Mouse (Mus musculus) MEL (cell line): ENCODE measurements at regions not wholly inside any gene's neighbourhood (a gene's known extent, or its start where the extent isn't known, plus 50 kb on each side); places are given as distances from the start of the nearest gene placed in this dataset.
A peak's percentile ranks its signal among the peaks of the same experiment; 100 is the strongest.

Experiments
- DNase-seq: peaks from one replicate; pipeline ENCODE4 v3.0.0; 2011; ENCODE audit warnings: low read depth, low spot score
- H3K27ac ChIP-seq: 2 replicates; pipeline ENCODE4 v1.5.1; 2012; ENCODE audit warnings: low read depth, mild to moderate bottlenecking, control low read depth, low read length, moderate library complexity; ENCODE audit not compliant: control insufficient read depth
- H3K27me3 ChIP-seq, 2 experiments: fragments of 150-350 bp in 1 of 2; sonication (generic) in 1 of 2; 2 replicates each; pipeline ENCODE4 v1.6.1; 2012; ENCODE audit warnings: low read length in 2 of 2, mild to moderate bottlenecking in 2 of 2, improper control_type of control experiment in 1 of 2, moderate library complexity in 1 of 2; ENCODE audit not compliant: insufficient read depth in 2 of 2, control insufficient read depth in 1 of 2
- H3K36me3 ChIP-seq, 2 experiments: 2 replicates each; pipeline ENCODE4 v1.6.1; 2012 to 2014; ENCODE audit warnings: low read length in 2 of 2, improper control_type of control experiment in 1 of 2, inconsistent platforms in 1 of 2, mild to moderate bottlenecking in 1 of 2; ENCODE audit not compliant: insufficient read depth in 2 of 2, control insufficient read depth in 1 of 2
- H3K4me1 ChIP-seq, 2 experiments: fragments of 150-350 bp in 1 of 2; sonication (generic) in 1 of 2; 2 replicates each; pipeline ENCODE4 v1.6.1; 2012; ENCODE audit warnings: low read length in 2 of 2, improper control_type of control experiment in 1 of 2, mild to moderate bottlenecking in 1 of 2; ENCODE audit not compliant: insufficient read depth in 2 of 2, control insufficient read depth in 1 of 2
- H3K4me3 ChIP-seq, 2 experiments: fragments of 150-350 bp in 1 of 2; sonication (generic) in 1 of 2; 2 replicates each; pipeline ENCODE4 v1.5.1; 2012; ENCODE audit warnings: low read depth in 2 of 2, low read length in 2 of 2, mild to moderate bottlenecking in 2 of 2, moderate library complexity in 2 of 2, control low read depth in 1 of 2, improper control_type of control experiment in 1 of 2; ENCODE audit not compliant: control insufficient read depth in 1 of 2, insufficient read depth in 1 of 2
- H3K79me2 ChIP-seq: 2 replicates; pipeline ENCODE4 v1.6.1; 2012; ENCODE audit warnings: mild to moderate bottlenecking, low read length, moderate library complexity; ENCODE audit not compliant: control insufficient read depth, poor library complexity, insufficient read depth
- H3K9ac ChIP-seq: 2 replicates; pipeline ENCODE4 v1.6.1; 2012; ENCODE audit warnings: low read depth, mild to moderate bottlenecking, control low read depth, low read length, moderate library complexity; ENCODE audit not compliant: control insufficient read depth, poor library complexity, severe bottlenecking
- H3K9me3 ChIP-seq: fragments of 150-350 bp; sonication (generic); replicated peaks from 2 replicates; pipeline ENCODE4 v1.6.1; 2012; ENCODE audit warnings: mild to moderate bottlenecking, low read length, improper control_type of control experiment, moderate library complexity; ENCODE audit not compliant: insufficient read depth
- BHLHE40 ChIP-seq: IDR thresholded peaks from 2 replicates; pipeline ENCODE4 v1.6.1; 2012; ENCODE audit warnings: low read depth, mild to moderate bottlenecking, inconsistent platforms, low read length, improper control_type of control experiment, borderline replicate concordance
- CHD1 ChIP-seq: IDR thresholded peaks from 2 replicates; pipeline ENCODE4 v1.6.1; 2012; ENCODE audit warnings: low read depth, mild to moderate bottlenecking, inconsistent platforms, low read length, improper control_type of control experiment
- CHD2 ChIP-seq: IDR thresholded peaks from 2 replicates; pipeline ENCODE4 v1.6.1; 2011; ENCODE audit warnings: low read length, improper control_type of control experiment
- ELF1 ChIP-seq: IDR thresholded peaks from 2 replicates; pipeline ENCODE4 v1.6.1; 2014; ENCODE audit warnings: low read depth, mild to moderate bottlenecking, inconsistent platforms, low read length, improper control_type of control experiment, moderate library complexity
- EP300 ChIP-seq, 2 experiments: IDR thresholded peaks; 2 replicates each; pipeline ENCODE4 v1.6.1; 2011; ENCODE audit warnings: improper control_type of control experiment in 2 of 2, low read length in 2 of 2, low read depth in 1 of 2, mild to moderate bottlenecking in 1 of 2
- ETS1 ChIP-seq: IDR thresholded peaks from 2 replicates; pipeline ENCODE4 v1.6.1; 2012; ENCODE audit warnings: low read depth, mild to moderate bottlenecking, inconsistent platforms, low read length, improper control_type of control experiment, moderate library complexity
- GABPA ChIP-seq: IDR thresholded peaks from 2 replicates; pipeline ENCODE4 v1.6.1; 2012; ENCODE audit warnings: low read depth, mild to moderate bottlenecking, inconsistent platforms, low read length, improper control_type of control experiment, moderate library complexity
- GATA1 ChIP-seq: IDR thresholded peaks from 2 replicates; pipeline ENCODE4 v1.6.1; 2011; ENCODE audit warnings: low read depth, low read length, improper control_type of control experiment
- HCFC1 ChIP-seq: IDR thresholded peaks from 2 replicates; pipeline ENCODE4 v1.6.1; 2012; ENCODE audit warnings: low read depth, mild to moderate bottlenecking, inconsistent platforms, low read length, improper control_type of control experiment, moderate library complexity
- JUND ChIP-seq: IDR thresholded peaks from 2 replicates; pipeline ENCODE4 v1.6.1; 2011; ENCODE audit warnings: low read depth, mild to moderate bottlenecking, improper control_type of control experiment, low read length
- KAT2A ChIP-seq: conservative IDR thresholded peaks from 2 replicates; pipeline ENCODE4 v1.6.1; 2012; ENCODE audit warnings: low read depth, low read length, improper control_type of control experiment, inconsistent platforms
- MAX ChIP-seq: IDR thresholded peaks from 2 replicates; pipeline ENCODE4 v1.6.1; 2011; ENCODE audit warnings: low read length, improper control_type of control experiment
- MAZ ChIP-seq: IDR thresholded peaks from 2 replicates; pipeline ENCODE4 v1.6.1; 2012; ENCODE audit warnings: low read depth, mild to moderate bottlenecking, inconsistent platforms, low read length, improper control_type of control experiment
- MEF2A ChIP-seq: IDR thresholded peaks from 2 replicates; pipeline ENCODE4 v1.6.1; 2014; ENCODE audit warnings: low read depth, mild to moderate bottlenecking, inconsistent platforms, low read length, improper control_type of control experiment; ENCODE audit not compliant: poor library complexity, insufficient replicate concordance, severe bottlenecking; ENCODE audit errors: extremely low read depth
- MXI1 ChIP-seq: IDR thresholded peaks from 2 replicates; pipeline ENCODE4 v1.6.1; 2011; ENCODE audit warnings: mild to moderate bottlenecking, low read depth, low read length, improper control_type of control experiment
- MYB ChIP-seq: IDR thresholded peaks from 2 replicates; pipeline ENCODE4 v1.6.1; 2011; ENCODE audit warnings: mild to moderate bottlenecking, low read depth, low read length, improper control_type of control experiment
- MYC ChIP-seq: IDR thresholded peaks from 2 replicates; pipeline ENCODE4 v1.6.1; 2011; ENCODE audit warnings: low read depth, mild to moderate bottlenecking, low read length, improper control_type of control experiment, moderate library complexity
- NELFE ChIP-seq: IDR thresholded peaks from 2 replicates; pipeline ENCODE4 v1.6.1; 2011; ENCODE audit warnings: low read depth, low read length, improper control_type of control experiment
- NRF1 ChIP-seq: IDR thresholded peaks from 2 replicates; pipeline ENCODE4 v1.6.1; 2014; ENCODE audit warnings: low read depth, mild to moderate bottlenecking, inconsistent platforms, low read length, improper control_type of control experiment, moderate library complexity; ENCODE audit not compliant: poor library complexity, insufficient read depth, severe bottlenecking
- POLR2AphosphoS2 ChIP-seq: IDR thresholded peaks from 2 replicates; pipeline ENCODE4 v1.6.1; 2011; ENCODE audit warnings: low read length, improper control_type of control experiment
- POLR2AphosphoS5 ChIP-seq: IDR thresholded peaks from 2 replicates; pipeline ENCODE4 v1.6.1; 2012; ENCODE audit warnings: low read depth, borderline replicate concordance, mild to moderate bottlenecking, inconsistent platforms, low read length, moderate library complexity, mixed read lengths
- RCOR1 ChIP-seq: IDR thresholded peaks from 2 replicates; pipeline ENCODE4 v1.6.1; 2012; ENCODE audit warnings: low read depth, mild to moderate bottlenecking, inconsistent platforms, low read length, improper control_type of control experiment
- SIN3A ChIP-seq: IDR thresholded peaks from 2 replicates; pipeline ENCODE4 v1.6.1; 2012; ENCODE audit warnings: low read length, improper control_type of control experiment, inconsistent platforms
- SMC3 ChIP-seq: IDR thresholded peaks from 2 replicates; pipeline ENCODE4 v1.6.1; 2011; ENCODE audit warnings: low read depth, low read length, improper control_type of control experiment
- TAL1 ChIP-seq: IDR thresholded peaks from 2 replicates; pipeline ENCODE4 v1.6.1; 2012; ENCODE audit warnings: mild to moderate bottlenecking, inconsistent platforms, low read length, moderate library complexity, mixed read lengths
- UBTF ChIP-seq: IDR thresholded peaks from 2 replicates; pipeline ENCODE4 v1.6.1; 2012; ENCODE audit warnings: low read depth, mild to moderate bottlenecking, inconsistent platforms, low read length, improper control_type of control experiment, moderate library complexity, borderline replicate concordance; ENCODE audit not compliant: insufficient read depth
- USF2 ChIP-seq, 2 experiments: IDR thresholded peaks; 2 replicates each; pipeline ENCODE4 v1.6.1; 2011 to 2012; ENCODE audit warnings: improper control_type of control experiment in 2 of 2, low read length in 2 of 2, borderline replicate concordance in 1 of 2, inconsistent platforms in 1 of 2, low read depth in 1 of 2, mild to moderate bottlenecking in 1 of 2; ENCODE audit not compliant: insufficient read depth in 1 of 2
- ZC3H11A ChIP-seq: IDR thresholded peaks from 2 replicates; pipeline ENCODE4 v1.6.1; 2012; ENCODE audit warnings: low read depth, mild to moderate bottlenecking, inconsistent platforms, low read length, improper control_type of control experiment
- ZKSCAN1 ChIP-seq: IDR thresholded peaks from 2 replicates; pipeline ENCODE4 v1.6.1; 2012; ENCODE audit warnings: low read depth, mild to moderate bottlenecking, inconsistent platforms, low read length, improper control_type of control experiment, moderate library complexity
- ZNF384 ChIP-seq: IDR thresholded peaks from 2 replicates; pipeline ENCODE4 v1.6.1; 2012; ENCODE audit warnings: low read depth, mild to moderate bottlenecking, inconsistent platforms, low read length, improper control_type of control experiment

- Histone ChIP-seq H3K27me3 (no peaks in the 10 kb centered on the region; a peak in 2 of 4 replicates), H3K9me3 (no peaks in the 10 kb centered on the region), H3K79me2 (no peaks in the 10 kb centered on the region), H3K4me3 (no peak overlapping the region), H3K27ac (no peak overlapping the region), H3K9ac (no peak overlapping the region), H3K4me1 (no peaks in the 10 kb centered on the region), H3K36me3 (no peaks in the 10 kb centered on the region)
- no peak for DNase-seq
- TF ChIP-seq ZNF384, result no peak
- no peak for TF ChIP-seq USF2 (IDR thresholded peaks at IDR 0.05; ENCODE audit: borderline replicate concordance in 1 of 2, insufficient read depth in 1 of 2, low read depth in 1 of 2, low read length in 2 of 2)
- TF ChIP-seq MAX, result no peak
- TF ChIP-seq MYC, result no peak
- TF ChIP-seq MAZ, result no peak
- no peak for TF ChIP-seq ZC3H11A
- TF ChIP-seq POLR2AphosphoS5, result no peak
- no peak for TF ChIP-seq SMC3
- TF ChIP-seq ETS1, result no peak
- no peak for TF ChIP-seq BHLHE40
- TF ChIP-seq NRF1, result no peak
- no peak for TF ChIP-seq RCOR1
- TF ChIP-seq ZKSCAN1, result no peak
- no peak for TF ChIP-seq HCFC1
- TF ChIP-seq GABPA, result no peak
- TF ChIP-seq EP300 (IDR thresholded peaks at IDR 0.05; ENCODE audit: low read depth in 1 of 2, low read length in 2 of 2), result no peak
- TF ChIP-seq MYB, result no peak
- no peak for TF ChIP-seq KAT2A
Observed at GRCm38 (mm10) chr2:34096561-34096960, 208.8 kb upstream of the Mvb12b start.

GRCm38 (mm10) chr2:34088832-34089231, 201.1 kb upstream of the Mvb12b start:
- no peak overlapping the region for H3K9ac ChIP-seq
- no peak overlapping the region for H3K4me3 ChIP-seq
- H3K79me2 ChIP-seq, result no peaks in the 10 kb centered on the region
- no peaks in the 10 kb centered on the region for H3K27me3 ChIP-seq
- peaks cover 0 to 6% of the 10 kb centered on the region in 2 experiments; a peak in 3 of 4 replicates for H3K4me1 ChIP-seq
- peak; percentile 70 for DNase-seq
- peaks cover 0 to 2% of the 10 kb centered on the region in 2 experiments; a peak in 2 of 4 replicates for H3K36me3 ChIP-seq
- H3K9me3 ChIP-seq, result no peaks in the 10 kb centered on the region
- H3K27ac ChIP-seq, result no peak overlapping the region
- no peak for TF ChIP-seq CHD2
- TF ChIP-seq ETS1, result no peak
- peak; percentile 64 for TF ChIP-seq MAX
- no peak for TF ChIP-seq ZKSCAN1
- no peak for TF ChIP-seq JUND
- no peak for TF ChIP-seq CHD1
- TF ChIP-seq ELF1, result no peak
- TF ChIP-seq TAL1, result peak; percentile 78
- no peak for TF ChIP-seq GABPA
- TF ChIP-seq SIN3A, result no peak
- 0 out of 2 replicates have a peak, but pooled peaks have one; percentile 37 for TF ChIP-seq MYC
- no peak for TF ChIP-seq POLR2AphosphoS2
- TF ChIP-seq MAZ, result no peak
- no peak for TF ChIP-seq ZC3H11A
- TF ChIP-seq MXI1, result peak; percentile 61
- no peak for TF ChIP-seq POLR2AphosphoS5
- TF ChIP-seq MEF2A, result no peak
- no peak for TF ChIP-seq GATA1
- TF ChIP-seq BHLHE40, result no peak
- TF ChIP-seq UBTF, result no peak
- TF ChIP-seq EP300 (IDR thresholded peaks at IDR 0.05; ENCODE audit: low read depth in 1 of 2, low read length in 2 of 2), result peak; percentile 46 to 53; a peak in 3 of 4 replicates
- TF ChIP-seq KAT2A, result no peak
- no peak for TF ChIP-seq NELFE
- no peak for TF ChIP-seq MYB
